Mouse (Mus musculus) urinary bladder, postnatal 14 days (tissue): ENCODE measurements around the gene Zfp408.
"Not testable (repeated sequence)": the region's sequence is repeated elsewhere in the genome, so short reads cannot be mapped to it uniquely, and the experiment has no call there.

Experiments used
- DNase-seq: peaks from one replicate; pipeline ENCODE4 v3.0.0; 2021; ENCODE audit warnings: low spot score

The Zfp408 gene

GRCm38 (mm10) chr2:91651458-91652258 lies 2.1 kb upstream of the Zfp408 start:
- DNase-seq, result no peak

- DNase-seq, result no peak
These were observed 887 bp upstream of the Zfp408 start for GRCm38 (mm10) chr2:91650360-91650995.

DNA sequence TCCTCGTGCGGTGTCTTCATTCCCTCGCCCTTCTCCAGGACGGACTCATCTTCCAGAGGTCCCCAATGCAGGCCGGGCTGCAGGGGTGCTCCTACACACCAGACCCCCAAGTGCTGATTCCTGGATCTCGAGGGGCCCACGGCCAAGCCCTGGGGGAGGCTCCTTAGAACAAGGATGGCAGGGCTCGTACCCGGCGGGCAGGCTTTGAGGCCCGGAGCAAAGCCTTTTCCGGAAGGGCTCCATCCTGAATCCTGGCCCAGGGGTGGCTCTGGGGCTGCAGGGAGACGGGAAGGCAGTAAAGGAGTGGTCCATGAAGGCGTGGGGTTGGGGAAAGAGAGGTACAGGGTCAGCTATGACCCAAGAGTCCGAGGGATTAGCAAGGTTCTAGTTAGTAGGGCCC lies 439 bp downstream of the Zfp408 start:
- no peak for DNase-seq

GRCm38 (mm10) chr2:91646733-91647132 lies 2.9 kb downstream of the Zfp408 start:
- peak; percentile 48 for DNase-seq

- no peak for DNase-seq
These were observed 3.8 kb downstream of the Zfp408 start for GRCm38 (mm10) chr2:91645811-91646210.

GRCm38 (mm10) chr2:91645354-91645753 lies 4.2 kb downstream of the Zfp408 start:
- DNase-seq, result no peak

DNA sequence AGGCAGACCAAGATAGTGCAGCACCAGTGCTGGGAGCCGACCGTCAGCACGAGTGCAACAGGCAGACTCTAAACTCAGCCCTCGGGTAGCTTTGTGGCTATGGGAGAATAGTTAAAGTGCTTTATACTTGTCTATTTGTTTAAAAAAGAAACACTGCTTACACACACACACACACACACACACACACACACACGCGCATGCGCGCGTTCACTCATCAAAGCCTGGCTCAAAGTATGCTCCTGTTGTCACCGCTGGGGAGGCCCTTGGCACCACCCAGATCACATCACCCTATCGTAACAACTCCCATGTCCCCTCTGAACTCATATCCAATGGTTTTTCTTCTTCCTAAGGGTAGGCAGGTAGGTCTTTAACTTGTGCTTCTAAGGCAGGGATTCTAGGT lies 5.6 kb downstream of the Zfp408 start:
- no peak for DNase-seq

GRCm38 (mm10) chr2:91642825-91643415 lies 6.7 kb downstream of the Zfp408 start:
- DNase-seq, result no peak

DNA sequence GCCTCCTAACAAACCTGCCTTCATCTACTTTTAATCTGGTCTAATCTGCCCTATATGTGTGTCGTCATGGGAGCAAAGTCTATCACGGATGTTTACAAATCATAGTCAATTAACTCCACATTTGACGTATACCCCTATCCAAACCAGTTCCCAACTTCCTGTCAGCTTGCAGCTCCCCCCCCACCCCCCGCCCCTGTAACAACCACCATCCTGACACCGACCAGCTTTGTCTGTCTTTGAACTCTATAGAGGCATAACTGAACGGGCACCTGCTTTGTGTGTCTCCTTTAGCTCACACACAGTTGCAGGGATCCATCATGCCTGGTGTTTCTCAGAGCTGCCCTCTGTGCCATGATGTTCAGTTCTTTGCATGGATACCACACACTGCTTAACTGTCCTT lies 10.7 kb downstream of the Zfp408 start:
- no peak for DNase-seq

- DNase-seq, result no peak
These were observed 12.8 kb downstream of the Zfp408 start for GRCm38 (mm10) chr2:91636727-91637338.

- DNase-seq, result no peak
These were observed 13.4 kb downstream of the Zfp408 start, which contains the start of gene F2 for GRCm38 (mm10) chr2:91636229-91636628. F2 (minus strand) TSS chr2:91636414.

GRCm38 (mm10) chr2:91635486-91635885 lies 14.1 kb downstream of the Zfp408 start:
- no peak for DNase-seq

DNA sequence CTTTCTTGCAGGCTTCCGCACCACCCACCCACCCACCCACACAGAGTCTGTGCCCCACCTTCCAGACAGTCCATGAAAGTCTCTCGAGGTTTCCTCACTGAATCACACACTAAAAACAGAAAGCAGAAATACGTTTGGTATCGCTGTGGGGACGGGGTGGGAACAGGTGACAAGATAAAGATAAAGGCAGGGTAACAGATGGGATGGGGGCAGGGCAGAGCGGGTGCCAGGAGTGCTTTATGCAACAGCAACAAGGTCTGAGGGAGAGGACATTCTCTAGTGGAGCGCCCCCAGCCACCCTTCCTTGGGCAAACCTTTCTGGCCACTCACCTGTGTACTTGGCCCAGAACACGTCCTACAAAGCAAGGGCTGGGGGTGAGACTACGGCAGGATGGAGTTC lies 14.8 kb downstream of the Zfp408 start:
- DNase-seq, result no peak

DNA sequence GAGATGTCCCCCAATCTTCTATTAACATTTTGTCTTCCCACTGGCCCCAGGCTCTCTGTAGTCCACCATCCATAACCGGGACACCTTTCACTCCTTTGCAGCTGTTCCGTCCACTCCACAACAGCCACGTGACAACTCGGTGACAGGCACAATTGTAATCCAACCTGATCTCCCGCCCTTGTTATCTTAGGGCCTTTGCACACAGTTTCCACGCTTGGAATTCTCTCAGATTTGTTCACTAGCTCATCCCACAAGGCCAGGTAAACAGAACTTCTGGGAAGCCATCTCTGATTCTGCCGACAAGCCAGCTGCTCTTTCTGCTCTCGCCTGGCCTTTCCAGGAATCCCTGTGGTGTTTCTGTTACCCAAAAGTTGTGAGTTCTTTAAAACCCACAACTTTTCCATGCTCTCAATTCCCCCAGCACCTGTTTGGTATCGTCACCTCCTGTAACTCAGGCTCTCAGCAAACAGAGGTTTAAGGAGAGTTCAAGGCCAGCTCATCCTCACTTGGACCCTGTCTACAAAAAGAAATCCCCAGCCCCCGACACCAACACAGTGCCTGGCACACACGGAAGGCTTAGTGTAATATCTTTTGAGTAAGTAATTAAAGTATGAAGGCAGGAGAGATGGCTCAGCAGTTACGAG lies 16.1 kb downstream of the Zfp408 start:
- DNase-seq, result no peak

GRCm38 (mm10) chr2:91632316-91632715 lies 17.3 kb downstream of the Zfp408 start:
- no peak for DNase-seq

- no peak for DNase-seq
These were observed 17.8 kb downstream of the Zfp408 start for GRCm38 (mm10) chr2:91631826-91632225.

DNA sequence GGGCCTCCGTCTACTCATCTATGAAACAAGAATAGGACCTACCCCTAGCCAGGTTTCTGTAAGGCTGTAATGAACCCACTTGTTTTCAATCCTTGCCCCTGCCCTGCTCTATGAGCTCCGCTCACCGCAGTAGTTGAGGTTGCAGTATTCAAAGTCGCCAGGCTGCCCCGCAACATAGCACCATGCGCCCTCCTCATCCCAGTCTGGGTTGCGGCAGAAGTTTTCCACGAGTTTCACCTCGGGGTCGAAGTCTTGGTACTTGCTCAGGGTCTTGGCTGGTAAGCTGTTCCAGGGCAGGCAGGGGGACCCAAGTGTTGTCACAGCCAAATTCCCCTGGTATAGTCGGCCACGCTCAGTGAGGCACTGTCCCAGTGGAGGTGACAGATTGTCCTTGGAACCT lies 19.2 kb downstream of the Zfp408 start:
- DNase-seq, result no peak

GRCm38 (mm10) chr2:91629682-91630081 lies 19.9 kb downstream of the Zfp408 start:
- DNase-seq, result no peak

DNA sequence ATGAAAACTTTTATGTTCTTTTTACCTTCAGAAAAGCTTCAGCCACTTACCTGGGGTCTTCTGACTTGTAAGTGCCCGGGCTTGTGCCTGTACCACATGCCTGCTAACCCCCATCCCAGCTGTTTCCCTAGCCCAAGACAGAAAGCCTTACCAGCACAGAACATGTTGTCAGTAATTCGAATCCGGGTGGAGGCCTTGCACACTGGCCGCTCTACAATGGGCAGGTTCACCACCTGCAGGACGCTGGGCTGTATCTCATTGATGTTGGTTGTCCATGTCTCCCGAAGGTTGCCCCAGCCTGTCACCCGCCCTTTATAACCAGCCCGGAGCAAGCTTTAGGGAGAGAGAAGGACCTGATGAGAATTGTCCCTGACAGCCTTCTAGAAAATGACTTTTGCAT lies 21.4 kb downstream of the Zfp408 start:
- no peak for DNase-seq

DNA sequence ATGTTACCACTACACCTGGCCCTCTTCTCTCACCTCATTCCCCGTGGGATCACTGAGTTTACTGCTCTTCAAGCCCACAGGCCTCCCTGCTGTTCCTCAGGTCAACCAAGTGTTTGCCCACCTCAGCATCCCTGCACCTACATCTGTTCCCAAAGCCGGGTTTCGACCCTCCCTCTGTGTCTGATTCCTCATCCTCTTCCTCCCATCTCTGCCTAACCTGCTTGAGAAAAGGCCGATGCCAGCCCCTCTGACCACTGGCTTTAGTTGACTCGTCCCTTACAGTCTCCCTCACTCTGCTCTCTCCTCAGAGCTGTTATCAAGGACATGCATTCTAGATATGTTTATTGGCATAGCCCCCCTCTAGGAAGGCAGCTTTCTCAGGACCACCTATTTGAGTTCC lies 22.1 kb downstream of the Zfp408 start:
- DNase-seq, result no peak

- DNase-seq, result not testable (repeated sequence)
These were observed 26.2 kb downstream of the Zfp408 start for GRCm38 (mm10) chr2:91623366-91623765.

DNA sequence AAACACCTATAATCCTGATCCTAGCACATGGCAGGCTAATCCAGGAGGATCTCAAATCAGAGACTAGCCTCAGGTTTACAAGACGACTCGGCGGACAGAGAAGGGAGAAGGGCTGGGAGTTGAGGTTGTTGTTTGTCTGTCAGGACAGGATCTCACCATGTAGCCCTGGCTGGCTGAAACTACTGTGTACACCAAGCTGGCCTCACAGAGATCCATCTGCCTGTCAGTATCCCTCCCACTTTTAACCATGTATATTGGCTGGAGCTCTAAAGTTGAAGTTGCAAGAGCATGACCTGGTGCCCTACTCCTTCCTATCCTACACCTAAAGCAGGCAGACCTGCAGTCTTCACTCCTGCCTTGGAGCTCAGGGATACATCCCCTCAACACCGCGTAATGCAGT lies 27.2 kb downstream of the Zfp408 start:
- DNase-seq, result no peak
